Mouse (Mus musculus) adrenal gland, adult (tissue): ENCODE results near the gene Mark1.

Source experiments
- DNase-seq, 2 experiments: peaks; one replicate each; pipeline ENCODE4 v3.0.0; 2022 to 2023; ENCODE audit warnings: low spot score in 1 of 2; ENCODE audit not compliant: inconsistent age in 2 of 2

Gene Mark1

GRCm38 (mm10) chr1:184897350-184897749 is 102.0 kb downstream of the Mark1 start:
- DNase-seq = no peak

GRCm38 (mm10) chr1:184891998-184892397 is 107.4 kb downstream of the Mark1 start:
- no peak for DNase-seq

- DNase-seq = peak in 1 of 2 experiments; percentile 62
Measured at GRCm38 (mm10) chr1:184889454-184889853, 109.9 kb downstream of the Mark1 start.

GRCm38 (mm10) chr1:184886160-184886559 is 113.2 kb downstream of the Mark1 start:
- DNase-seq = no peak

- DNase-seq = peak; percentile 85 to 90
Measured at GRCm38 (mm10) chr1:184882281-184883268, 116.8 kb downstream of the Mark1 start, which contains the start of gene C130074G19Rik. Gene C130074G19Rik (minus strand): TSS chr1:184883218.

GRCm38 (mm10) chr1:184881861-184882260 is 117.5 kb downstream of the Mark1 start:
- no peak for DNase-seq

- DNase-seq = no peak
Measured at GRCm38 (mm10) chr1:184881211-184881610, 118.2 kb downstream of the Mark1 start.

GRCm38 (mm10) chr1:184878860-184879259 is 120.5 kb downstream of the Mark1 start:
- no peak for DNase-seq

GRCm38 (mm10) chr1:184877306-184877705 is 122.1 kb downstream of the Mark1 start:
- DNase-seq = no peak

GRCm38 (mm10) chr1:184873910-184874309 is 125.5 kb downstream of the Mark1 start:
- DNase-seq = peak; percentile 59 to 74

- no peak for DNase-seq
Measured at GRCm38 (mm10) chr1:184872069-184872819, 127.1 kb downstream of the Mark1 start.

GRCm38 (mm10) chr1:184871506-184871905 is 127.9 kb downstream of the Mark1 start:
- DNase-seq = peak in 1 of 2 experiments; percentile 71

GRCm38 (mm10) chr1:184870646-184871385 is 128.6 kb downstream of the Mark1 start:
- DNase-seq = peak in 1 of 2 experiments; percentile 61

GRCm38 (mm10) chr1:184869939-184870565 is 129.3 kb downstream of the Mark1 start:
- DNase-seq = peak; percentile 60 to 84

- DNase-seq = no peak
Measured at GRCm38 (mm10) chr1:184867640-184868120, 131.7 kb downstream of the Mark1 start.

- peak; percentile 51 to 67 for DNase-seq
Measured at GRCm38 (mm10) chr1:184864381-184864801, 135.0 kb downstream of the Mark1 start.

GRCm38 (mm10) chr1:184862636-184863035 is 136.7 kb downstream of the Mark1 start:
- DNase-seq = no peak

- no peak for DNase-seq
Measured at GRCm38 (mm10) chr1:184861551-184861950, 137.8 kb downstream of the Mark1 start.

GRCm38 (mm10) chr1:184860276-184860675 is 139.1 kb downstream of the Mark1 start:
- DNase-seq = peak in 1 of 2 experiments; percentile 66

- no peak for DNase-seq
Measured at GRCm38 (mm10) chr1:184858253-184858652, 141.1 kb downstream of the Mark1 start.
